Mouse (Mus musculus) brown adipose tissue, adult 24 weeks (tissue): Measurements from ENCODE around the gene Slc27a2. TPM values are rescaled to one million over a fixed set of nuclear protein-coding genes. Genes with fewer than 3 reads are reported as not detected.

ENCODE experiments used
- H3K27ac ChIP-seq: fragments of 200-500 bp; replicated peaks from 2 replicates; pipeline ENCODE4 v1.5.1; 2012; ENCODE audit warnings: low read depth, mild to moderate bottlenecking, low read length
- H3K4me1 ChIP-seq: fragments of 200-500 bp; 2 replicates; pipeline ENCODE4 v1.6.1; 2012; ENCODE audit warnings: low read length, mixed read lengths; ENCODE audit not compliant: control insufficient read depth, insufficient read depth, insufficient read length
- H3K4me3 ChIP-seq: fragments of 200-500 bp; 2 replicates; pipeline ENCODE4 v1.5.1; 2012; ENCODE audit warnings: low read depth, mild to moderate bottlenecking, low read length, moderate library complexity; ENCODE audit not compliant: insufficient read depth
- polyA plus RNA-seq: library from polyadenylated mRNA; stranded (reverse); fragments of >200 nt; gene quantifications from 2 replicates; pipeline ENCODE4 v1.2.4, GENCODE M21; 2012; ENCODE audit not compliant: missing spikeins, insufficient read depth, insufficient read length

Slc27a2 gene
- polyA plus RNA-seq, 1 experiment, result 74.1 TPM

- H3K4me3 ChIP-seq, result no peak overlapping the region
- no peak overlapping the region for H3K27ac ChIP-seq
- no peaks in the 10 kb centered on the region for H3K4me1 ChIP-seq
These were observed 11.7 kb upstream of the Slc27a2 start for GRCm38 (mm10) chr2:126540390-126540925.

GRCm38 (mm10) chr2:126542211-126542610, 10.0 kb upstream of the Slc27a2 start:
- H3K4me3 ChIP-seq, result no peak overlapping the region
- H3K27ac ChIP-seq, result no peak overlapping the region
- H3K4me1 ChIP-seq, result 0 out of 2 replicates have a peak, but pooled peaks cover 3% of the 10 kb centered on the region

- H3K4me1 ChIP-seq, result 0 out of 2 replicates have a peak, but pooled peaks cover 3% of the 10 kb centered on the region
- no peak overlapping the region for H3K27ac ChIP-seq
- H3K4me3 ChIP-seq, result no peak overlapping the region
These were observed 6.9 kb upstream of the Slc27a2 start for GRCm38 (mm10) chr2:126545297-126545696.

- Histone ChIP-seq H3K27ac (0 out of 2 replicates have a peak overlapping the region, but pooled peaks have one; percentile 8), H3K4me3 (no peak overlapping the region), H3K4me1 (0 out of 2 replicates have a peak, but pooled peaks cover 3% of the 10 kb centered on the region)
These were observed 5.8 kb upstream of the Slc27a2 start for GRCm38 (mm10) chr2:126546392-126546791.

- 0 out of 2 replicates have a peak, but pooled peaks cover 3% of the 10 kb centered on the region for H3K4me1 ChIP-seq
- H3K27ac ChIP-seq, result no peak overlapping the region
- no peak overlapping the region for H3K4me3 ChIP-seq
These were observed 2.5 kb upstream of the Slc27a2 start for GRCm38 (mm10) chr2:126549681-126550080.

- Histone ChIP-seq H3K4me1 (0 out of 2 replicates have a peak, but pooled peaks cover 3% of the 10 kb centered on the region), H3K27ac (no peak overlapping the region), H3K4me3 (no peak overlapping the region)
These were observed 840 bp upstream of the Slc27a2 start for GRCm38 (mm10) chr2:126551244-126551890.

GRCm38 (mm10) chr2:126551896-126552295, 311 bp upstream of the Slc27a2 start:
- H3K4me3 ChIP-seq, result no peak overlapping the region
- H3K4me1 ChIP-seq, result 0 out of 2 replicates have a peak, but pooled peaks cover 2% of the 10 kb centered on the region
- H3K27ac ChIP-seq, result no peak overlapping the region

GRCm38 (mm10) chr2:126553291-126553639, 1.1 kb downstream of the Slc27a2 start:
- H3K27ac ChIP-seq, result peak overlapping the region; percentile 66
- H3K4me3 ChIP-seq, result peak overlapping the region; percentile 65
- 0 out of 2 replicates have a peak, but pooled peaks cover 2% of the 10 kb centered on the region for H3K4me1 ChIP-seq

- peak overlapping the region; percentile 95 for H3K27ac ChIP-seq
- no peak overlapping the region for H3K4me3 ChIP-seq
- 0 out of 2 replicates have a peak, but pooled peaks cover 2% of the 10 kb centered on the region for H3K4me1 ChIP-seq
These were observed 3.3 kb downstream of the Slc27a2 start for GRCm38 (mm10) chr2:126555533-126555932.

GRCm38 (mm10) chr2:126560094-126560493, 7.9 kb downstream of the Slc27a2 start:
- Histone ChIP-seq H3K4me1 (peaks cover 6% of the 10 kb centered on the region), H3K27ac (no peak overlapping the region), H3K4me3 (no peak overlapping the region)

- H3K4me3 ChIP-seq, result no peak overlapping the region
- H3K4me1 ChIP-seq, result peaks cover 4% of the 10 kb centered on the region
- H3K27ac ChIP-seq, result peak overlapping the region; percentile 35; the same call in 1 of the 2 replicates
These were observed 11.4 kb downstream of the Slc27a2 start for GRCm38 (mm10) chr2:126563411-126564105.

- Histone ChIP-seq H3K4me1 (no peaks in the 10 kb centered on the region), H3K27ac (no peak overlapping the region)
These were observed 20.0 kb downstream of the Slc27a2 start for GRCm38 (mm10) chr2:126572163-126572562.

GRCm38 (mm10) chr2:126572747-126573146, 20.5 kb downstream of the Slc27a2 start:
- H3K4me1 ChIP-seq, result no peaks in the 10 kb centered on the region
- H3K27ac ChIP-seq, result no peak overlapping the region
- no peak overlapping the region for H3K4me3 ChIP-seq

More at GRCm38 (mm10) chr2:126572163-126572562, 20.0 kb downstream of the Slc27a2 start:
- H3K4me3 ChIP-seq, result no peak overlapping the region

GRCm38 (mm10) chr2:126575391-126576176, 23.4 kb downstream of the Slc27a2 start:
- Histone ChIP-seq H3K4me3 (no peak overlapping the region), H3K4me1 (no peaks in the 10 kb centered on the region), H3K27ac (no peak overlapping the region)

- H3K27ac ChIP-seq, result no peak overlapping the region
- H3K4me3 ChIP-seq, result no peak overlapping the region
- no peaks in the 10 kb centered on the region for H3K4me1 ChIP-seq
These were observed 25.2 kb downstream of the Slc27a2 start for GRCm38 (mm10) chr2:126577362-126577761.
